Mouse (Mus musculus): Measurements from ENCODE around the gene Fshr.

DNA sequence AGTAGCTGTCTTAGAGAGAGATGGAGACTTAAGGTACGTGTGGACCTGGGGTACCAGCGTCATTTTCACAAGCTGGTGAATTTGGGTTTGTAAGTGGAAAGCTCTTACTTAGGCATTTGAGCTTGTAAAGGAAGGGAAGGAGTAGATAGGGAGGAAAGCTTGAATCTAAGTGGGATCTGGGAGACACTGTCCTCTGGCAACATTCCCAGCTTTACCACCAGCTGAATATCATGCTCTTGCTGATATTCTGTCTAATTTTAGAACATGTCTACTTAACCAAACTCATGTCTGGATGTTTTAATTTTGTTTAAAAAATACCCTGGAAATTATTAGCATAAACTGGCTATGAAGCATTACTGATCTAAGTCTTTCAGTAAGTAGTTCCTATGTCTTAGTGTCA, 151.4 kb downstream of the Fshr start:
- TF ChIP-seq CTCF (IDR thresholded peaks at IDR 0.05; ENCODE audit: borderline replicate concordance, insufficient read depth, low read length) (no peak), POLR2A (IDR thresholded peaks at IDR 0.05; ENCODE audit: low read depth, low read length) (no peak)

Measured in embryonic fibroblast, embryonic 13.5 days (primary cell).